Mouse (Mus musculus) C2C12 (cell line): ENCODE measurements around the gene Hist2h2be. TPM values are rescaled to one million over a fixed set of nuclear protein-coding genes. Genes with fewer than 3 reads are reported as not detected.
"Not testable (repeated sequence)": the region's sequence is repeated elsewhere in the genome, so short reads cannot be mapped to it uniquely, and the experiment has no call there.

Experiments
- H3K27me3 ChIP-seq: one replicate; pipeline ENCODE4 v1.6.1; 2011; ENCODE audit not compliant: control insufficient read depth, insufficient read depth, insufficient read length
- H3K36me3 ChIP-seq: one replicate; pipeline ENCODE4 v1.6.1; 2011; ENCODE audit not compliant: control insufficient read depth, insufficient read depth
- H3K4me3 ChIP-seq: one replicate; pipeline ENCODE4 v1.5.1; 2011; ENCODE audit warnings: mild to moderate bottlenecking, control low read depth; ENCODE audit not compliant: poor library complexity, insufficient read depth, severe bottlenecking
- H3K79me2 ChIP-seq: one replicate; pipeline ENCODE4 v1.6.1; 2011; ENCODE audit not compliant: control insufficient read depth, insufficient read depth
- H3K79me3 ChIP-seq: one replicate; pipeline ENCODE4 v1.6.1; 2011; ENCODE audit warnings: low read depth, control low read depth
- H3ac ChIP-seq: one replicate; pipeline ENCODE3; 2011; ENCODE audit warnings: low read depth; ENCODE audit not compliant: control insufficient read depth, insufficient read length
- CEBPB ChIP-seq: IDR thresholded peaks from one replicate; pipeline ENCODE4 v1.6.1; 2011; ENCODE audit warnings: low read depth, mild to moderate bottlenecking, control low read depth, moderate library complexity
- CTCF ChIP-seq: IDR thresholded peaks from one replicate; pipeline ENCODE4 v1.5.1; 2011; ENCODE audit not compliant: control insufficient read depth, insufficient read depth, insufficient read length
- FOSL1 ChIP-seq: IDR thresholded peaks from one replicate; pipeline ENCODE4 v1.8.0; 2011; ENCODE audit warnings: mild to moderate bottlenecking, low read length; ENCODE audit not compliant: poor library complexity, insufficient read depth, severe bottlenecking
- MAX ChIP-seq: IDR thresholded peaks from one replicate; pipeline ENCODE4 v1.6.1; 2011; ENCODE audit warnings: mild to moderate bottlenecking, control low read depth
- MYOD1 ChIP-seq: IDR thresholded peaks from one replicate; pipeline ENCODE4 v1.6.1; 2011; ENCODE audit warnings: low read depth; ENCODE audit not compliant: control insufficient read depth, insufficient read length
- MYOG ChIP-seq: IDR thresholded peaks from one replicate; pipeline ENCODE4 v1.6.1; 2011; ENCODE audit not compliant: control insufficient read depth, insufficient read length; ENCODE audit errors: extremely low read depth
- USF1 ChIP-seq: IDR thresholded peaks from one replicate; pipeline ENCODE4 v1.6.1; 2011; ENCODE audit warnings: low read depth, mild to moderate bottlenecking, control low read depth, moderate library complexity
- polyA plus RNA-seq: library from polyadenylated mRNA; unstranded; fragments of >200 nt; fragmentation: generic; extraction: Trizol; gene quantifications from one replicate; pipeline ENCODE4 v1.2.1, GENCODE M21; 2012; ENCODE audit warnings: missing spikeins

The Hist2h2be gene
- polyA plus RNA-seq, 1 experiment: 0.98 TPM

DNA sequence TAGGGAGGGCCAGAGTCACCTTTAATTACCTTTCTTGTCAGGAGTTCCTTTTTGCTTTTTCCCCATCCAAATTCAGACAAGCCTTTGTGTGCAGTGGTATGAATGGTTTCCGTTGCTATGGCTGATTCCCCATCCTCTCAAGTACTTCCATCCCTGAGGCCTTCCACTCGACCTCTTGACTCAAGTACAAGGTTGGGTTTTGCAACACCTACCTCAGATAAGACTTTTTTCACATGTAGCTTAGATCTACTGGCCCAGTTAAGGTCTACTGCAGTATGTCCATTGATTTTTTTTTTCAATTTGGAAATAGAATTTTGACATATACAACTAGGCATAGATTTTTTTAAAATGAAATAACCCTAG lies 10.8 kb downstream of the Hist2h2be start:
- Histone ChIP-seq H3K36me3 (no peaks in the 10 kb centered on the region), H3K4me3 (no peak overlapping the region), H3ac (no peak overlapping the region), H3K27me3 (no peaks in the 10 kb centered on the region), H3K79me3 (no peaks in the 10 kb centered on the region), H3K79me2 (no peaks in the 10 kb centered on the region)
- no peak for TF ChIP-seq MYOG
- TF ChIP-seq USF1: no peak
- no peak for TF ChIP-seq FOSL1
- TF ChIP-seq CEBPB: no peak

DNA sequence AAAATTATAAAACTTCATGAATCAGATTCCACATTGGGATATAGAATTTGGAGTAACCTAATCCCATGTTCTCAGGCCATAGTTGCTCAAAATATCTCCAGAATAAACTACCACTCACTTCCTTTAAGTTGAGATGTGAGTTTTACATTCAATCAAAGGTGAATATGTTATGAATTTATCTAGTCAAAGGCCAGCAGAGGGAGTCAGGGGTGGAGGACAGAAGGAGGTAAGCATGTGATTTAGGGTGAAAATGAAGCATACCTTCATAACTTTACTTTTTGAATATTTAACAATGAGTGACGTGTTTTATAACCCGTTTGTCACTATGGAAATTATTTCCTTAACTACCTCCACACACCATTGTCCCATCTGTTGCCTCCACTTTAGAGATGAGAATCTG lies 14.0 kb downstream of the Hist2h2be start:
- H3K27me3 ChIP-seq: no peaks in the 10 kb centered on the region
- TF ChIP-seq MAX (no peak), USF1 (no peak), MYOD1 (no peak), FOSL1 (no peak), CEBPB (no peak), CTCF (no peak), MYOG (no peak)
- no peak overlapping the region for H3ac ChIP-seq
- H3K79me3 ChIP-seq: no peaks in the 10 kb centered on the region
- H3K36me3 ChIP-seq: no peaks in the 10 kb centered on the region
- H3K79me2 ChIP-seq: no peaks in the 10 kb centered on the region
- no peak overlapping the region for H3K4me3 ChIP-seq

DNA sequence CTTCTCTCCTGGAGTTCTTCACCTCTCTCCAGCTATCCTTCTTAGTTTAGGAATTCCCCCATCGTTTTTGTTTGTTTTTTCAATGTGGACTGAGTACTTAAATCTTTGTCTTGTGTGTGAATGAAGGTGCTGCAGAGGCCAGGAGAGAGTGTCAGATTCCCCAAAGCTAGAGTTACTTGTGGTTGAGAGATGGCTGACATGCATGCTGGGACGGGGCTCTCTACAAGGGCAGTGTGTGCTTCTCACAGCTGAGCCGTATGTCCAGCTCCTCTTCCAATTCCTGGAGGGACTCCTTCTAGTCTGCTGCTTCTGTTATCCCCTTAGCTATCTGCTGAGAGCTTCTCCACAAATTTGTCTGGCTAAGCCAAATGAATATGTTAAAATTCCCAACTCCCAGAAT lies 14.9 kb downstream of the Hist2h2be start:
- H3K4me3 ChIP-seq: no peak overlapping the region
- H3K79me2 ChIP-seq: no peaks in the 10 kb centered on the region
- H3ac ChIP-seq: no peak overlapping the region
- no peaks in the 10 kb centered on the region for H3K79me3 ChIP-seq
- no peaks in the 10 kb centered on the region for H3K36me3 ChIP-seq
- H3K27me3 ChIP-seq: no peaks in the 10 kb centered on the region
- no peak for TF ChIP-seq MAX
- no peak for TF ChIP-seq CEBPB
- no peak for TF ChIP-seq MYOG
- TF ChIP-seq MYOD1: no peak
- TF ChIP-seq FOSL1: no peak

DNA sequence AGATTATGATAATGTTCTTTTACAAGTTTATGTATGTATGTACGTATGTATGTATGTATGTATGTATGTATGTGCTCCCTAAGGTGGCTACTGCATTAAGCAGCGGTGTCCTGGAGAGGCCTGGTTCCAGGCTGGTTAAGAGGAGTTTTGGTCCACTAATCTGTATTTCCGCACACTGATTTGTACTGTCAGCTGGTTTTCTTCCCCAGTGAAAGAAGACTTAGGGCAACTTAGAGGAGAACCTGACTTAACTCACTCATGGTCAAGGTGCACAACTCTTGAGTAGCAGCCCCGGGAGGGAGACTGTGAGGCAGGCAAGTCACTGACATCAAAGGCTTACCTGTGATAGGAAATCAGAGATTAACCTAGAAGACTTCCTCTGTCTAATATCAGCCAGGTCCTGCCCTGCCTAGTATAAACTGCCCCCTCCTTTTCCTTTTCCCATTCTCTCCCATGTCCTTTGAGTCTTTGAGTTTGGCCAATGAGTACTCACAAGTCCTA lies 16.0 kb downstream of the Hist2h2be start:
- Histone ChIP-seq H3K36me3 (no peaks in the 10 kb centered on the region), H3K79me3 (no peaks in the 10 kb centered on the region), H3K27me3 (no peaks in the 10 kb centered on the region), H3ac (peak overlapping the region; percentile 68), H3K4me3 (peak overlapping the region; percentile 7), H3K79me2 (no peaks in the 10 kb centered on the region)
- TF ChIP-seq MYOD1 (no peak), MYOG (no peak), CTCF (no peak), CEBPB (no peak)

DNA sequence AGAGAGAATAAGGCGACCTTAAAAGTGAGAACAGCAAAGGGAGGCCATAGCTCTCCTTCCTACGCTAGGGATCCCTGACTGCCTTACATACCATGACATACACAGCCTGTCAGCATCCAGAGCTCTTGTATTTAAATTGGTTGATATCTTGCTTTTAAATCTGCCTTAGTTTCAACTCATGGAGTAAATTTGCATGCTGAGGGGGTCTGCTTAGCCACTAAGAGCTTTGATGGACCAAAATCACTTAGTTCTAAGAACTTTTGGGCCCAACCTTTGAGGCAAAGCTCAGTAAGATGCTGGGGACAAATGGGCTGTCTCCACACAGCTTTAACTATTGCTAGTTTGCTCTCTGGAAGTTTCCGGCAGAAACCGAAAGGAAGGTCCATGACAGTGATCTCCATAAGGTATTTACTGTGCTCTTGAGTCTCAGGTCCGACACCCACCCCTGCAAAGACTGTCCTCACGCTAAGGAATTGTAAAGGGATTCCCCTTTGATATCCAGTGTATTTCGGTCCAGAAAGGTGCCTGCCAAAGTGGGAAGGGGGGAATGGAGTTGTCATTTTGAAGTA lies 16.5 kb downstream of the Hist2h2be start:
- H3K4me3 ChIP-seq: peak overlapping the region; percentile 42

DNA sequence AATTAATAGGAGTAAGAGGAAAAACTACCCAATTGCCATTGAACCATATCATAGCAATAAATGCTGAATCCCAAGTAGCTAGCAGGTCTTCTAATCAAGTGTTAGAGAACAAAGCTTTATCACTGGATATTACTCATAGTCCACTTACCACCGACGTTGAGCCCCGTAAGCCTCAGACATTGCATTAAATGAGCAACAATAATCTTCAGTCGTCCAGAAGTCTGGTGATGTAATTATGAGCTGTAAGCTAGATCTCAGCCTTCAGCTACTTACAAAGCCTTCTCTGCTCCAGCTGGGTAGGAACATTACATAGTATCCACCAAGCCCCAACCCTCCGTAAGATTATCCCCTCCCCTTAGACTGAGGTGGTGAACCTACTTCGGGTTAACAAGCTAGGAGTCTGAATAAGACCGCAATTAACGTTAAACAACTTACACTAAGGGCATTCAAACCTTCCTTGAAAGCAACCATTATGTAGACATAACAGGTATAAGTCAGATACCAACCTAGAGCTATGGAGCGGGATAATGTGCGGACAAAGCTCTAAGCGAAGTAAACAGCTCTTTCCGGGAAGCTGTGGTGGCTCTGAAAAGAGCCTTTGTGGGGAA lies 17.1 kb downstream of the Hist2h2be start:
- no peak for TF ChIP-seq MYOD1
- TF ChIP-seq CTCF: no peak
- no peak for TF ChIP-seq MAX
- TF ChIP-seq USF1: no peak
- TF ChIP-seq FOSL1: no peak
- no peak for TF ChIP-seq CEBPB
- no peak for TF ChIP-seq MYOG

More for the DNA sequence above, 16.5 kb downstream of the Hist2h2be start:
- H3K36me3 ChIP-seq: no peaks in the 10 kb centered on the region
- no peaks in the 10 kb centered on the region for H3K79me2 ChIP-seq
- H3K27me3 ChIP-seq: no peaks in the 10 kb centered on the region
- TF ChIP-seq USF1 (no peak), FOSL1 (no peak), CTCF (no peak), MYOD1 (no peak), MYOG (no peak), MAX (no peak), CEBPB (no peak)
- H3K79me3 ChIP-seq: no peaks in the 10 kb centered on the region
- H3ac ChIP-seq: peak overlapping the region; percentile 68

DNA sequence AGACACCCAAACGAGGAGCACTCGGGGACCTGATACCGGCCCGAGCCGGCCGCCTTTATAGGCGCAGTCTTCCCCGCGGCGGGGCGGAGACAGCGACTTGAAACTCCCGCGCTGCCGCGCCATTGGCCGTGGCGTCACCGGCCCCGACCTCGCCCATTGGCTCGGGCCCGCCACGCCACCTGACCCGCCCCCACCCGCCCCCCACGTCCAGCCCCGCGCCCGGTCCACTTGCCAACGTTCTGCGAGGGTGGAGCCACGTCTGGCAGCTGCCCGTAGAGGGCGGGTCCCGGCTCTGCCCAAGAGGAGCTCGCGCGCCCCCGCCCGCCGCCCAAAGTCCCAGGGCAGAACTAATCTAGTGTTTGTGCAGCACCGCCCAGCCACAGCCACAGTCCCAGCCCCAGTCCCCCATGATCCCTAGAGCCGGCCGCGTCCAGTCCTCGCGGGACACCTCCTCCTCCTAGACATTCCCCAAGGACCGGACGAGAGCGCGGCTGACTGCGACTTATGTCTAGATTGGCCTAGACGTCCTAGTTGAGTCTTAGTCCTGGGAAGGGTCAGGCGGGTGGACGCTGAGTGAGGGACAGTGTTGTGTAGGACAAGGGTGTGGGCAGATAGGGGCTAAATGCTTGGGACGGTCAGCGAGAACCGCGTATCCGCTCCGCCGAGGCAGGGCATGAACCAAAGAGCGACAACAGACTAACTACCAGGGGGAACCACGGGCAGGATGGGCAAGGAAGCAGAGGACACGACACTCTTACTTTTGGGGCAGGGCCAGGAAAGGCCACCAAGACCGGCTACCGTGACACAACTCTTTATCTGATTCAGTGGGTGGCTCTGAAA lies 18.3 kb downstream of the Hist2h2be start, which contains the start of gene Hist2h3c2:
Gene Hist2h3c2, minus strand, starts transcription at position 174 of the 840 bp plus-strand sequence.
- H3K36me3 ChIP-seq, H3K27me3 ChIP-seq, H3K79me3 ChIP-seq, H3K79me2 ChIP-seq: not testable (repeated sequence)
- Histone ChIP-seq H3K4me3 (peak within 1 kb of the TSS; percentile 42), H3ac (peak within 1 kb of the TSS; percentile 68)

More for the DNA sequence above, 17.1 kb downstream of the Hist2h2be start:
- no peaks in the 10 kb centered on the region for H3K79me3 ChIP-seq
- no peaks in the 10 kb centered on the region for H3K79me2 ChIP-seq
- H3ac ChIP-seq: peak overlapping the region; percentile 68
- H3K4me3 ChIP-seq: peak overlapping the region; percentile 42
- no peaks in the 10 kb centered on the region for H3K36me3 ChIP-seq
- H3K27me3 ChIP-seq: no peaks in the 10 kb centered on the region
